Mouse (Mus musculus): Measurements from ENCODE around the gene Ripk3.

The Ripk3 gene

GRCm38 (mm10) chr14:55793946-55794345, 5.3 kb upstream of the Ripk3 start:
- peak in 1 of 2 experiments; percentile 34 for DNase-seq

- no peak for DNase-seq
These were observed 4.8 kb upstream of the Ripk3 start for GRCm38 (mm10) chr14:55793461-55793860.

- no peak for DNase-seq
These were observed 934 bp downstream of the Ripk3 start for GRCm38 (mm10) chr14:55787731-55788130.

GRCm38 (mm10) chr14:55785195-55785594, 3.5 kb downstream of the Ripk3 start:
- no peak for DNase-seq

GRCm38 (mm10) chr14:55783958-55784235, 4.8 kb downstream of the Ripk3 start, which contains the start of gene Adcy4:
Gene Adcy4 (minus strand): TSS chr14:55784095.
- peak in 1 of 2 experiments; percentile 48 for DNase-seq

- DNase-seq, result peak in 1 of 2 experiments; percentile 74
These were observed 5.3 kb downstream of the Ripk3 start for GRCm38 (mm10) chr14:55783171-55783957.

GRCm38 (mm10) chr14:55782361-55782960, 6.2 kb downstream of the Ripk3 start:
- DNase-seq, result no peak

DNA sequence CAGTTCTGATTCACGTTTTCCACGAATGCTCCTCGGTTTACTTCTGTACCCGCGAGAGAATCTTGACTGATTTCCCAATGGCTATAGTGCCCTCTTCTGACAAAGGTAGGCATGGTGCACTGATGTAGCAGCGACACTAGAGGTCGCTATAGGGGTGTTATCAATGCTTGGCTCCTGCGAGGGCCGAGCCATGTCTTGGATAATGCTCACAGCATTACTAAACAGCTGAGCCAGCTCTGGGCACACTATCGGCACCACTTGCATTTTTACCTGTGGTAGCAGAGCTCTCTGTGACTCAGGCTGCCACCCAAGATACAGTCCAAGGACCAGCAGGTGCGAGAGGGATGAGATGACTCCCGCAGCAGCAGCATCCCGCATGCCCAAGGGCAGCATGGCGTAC, 7.4 kb downstream of the Ripk3 start:
- DNase-seq, result peak; percentile 76 to 78

DNA sequence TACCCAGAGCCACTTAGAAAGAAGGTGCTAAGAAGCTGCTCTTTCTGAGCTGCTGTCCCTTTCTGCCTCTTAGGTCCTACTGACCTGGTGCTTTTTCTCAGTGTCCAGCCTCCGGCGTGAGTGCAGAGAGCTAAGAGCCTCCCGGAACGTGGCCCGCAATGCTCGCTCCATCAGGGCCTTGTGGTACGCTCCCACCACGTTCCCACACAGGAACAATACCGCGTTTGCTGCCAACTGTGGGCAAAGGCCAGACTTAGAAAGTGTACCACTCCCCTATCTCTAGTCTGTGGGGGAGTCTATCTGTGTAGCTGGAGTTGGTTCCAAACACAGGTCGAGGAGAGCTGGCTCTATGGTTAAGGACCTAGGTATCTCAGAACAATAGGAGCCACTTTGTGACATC, 7.9 kb downstream of the Ripk3 start:
- DNase-seq, result no peak

GRCm38 (mm10) chr14:55779656-55780055, 9.0 kb downstream of the Ripk3 start:
- DNase-seq, result no peak

DNA sequence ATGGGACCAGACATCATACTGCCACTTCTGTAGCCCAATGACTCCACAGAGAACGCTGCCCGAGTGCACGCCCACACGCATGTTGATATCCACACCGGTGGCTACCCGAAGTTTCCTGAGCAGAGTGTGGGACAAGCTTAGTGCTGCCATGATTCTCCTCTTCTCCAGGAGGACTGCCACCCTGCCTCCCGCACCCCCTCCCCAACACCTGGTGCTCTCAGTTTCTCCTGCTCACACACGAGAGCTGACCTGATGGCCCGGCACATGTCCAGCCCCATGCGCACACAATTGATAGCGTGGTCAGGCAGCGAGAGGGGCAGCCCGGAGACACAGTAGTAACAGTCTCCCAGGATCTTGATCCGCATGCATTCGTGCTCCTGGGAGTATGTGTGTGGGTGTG, 10.0 kb downstream of the Ripk3 start:
- no peak for DNase-seq

- no peak for DNase-seq
These were observed 10.9 kb downstream of the Ripk3 start for GRCm38 (mm10) chr14:55777806-55778205.

GRCm38 (mm10) chr14:55777176-55777575, 11.5 kb downstream of the Ripk3 start:
- DNase-seq, result no peak

GRCm38 (mm10) chr14:55776711-55777110, 12.0 kb downstream of the Ripk3 start:
- DNase-seq, result no peak

GRCm38 (mm10) chr14:55769087-55769703, 19.5 kb downstream of the Ripk3 start:
- no peak for DNase-seq

GRCm38 (mm10) chr14:55768555-55768954, 20.1 kb downstream of the Ripk3 start:
- no peak for DNase-seq

DNA sequence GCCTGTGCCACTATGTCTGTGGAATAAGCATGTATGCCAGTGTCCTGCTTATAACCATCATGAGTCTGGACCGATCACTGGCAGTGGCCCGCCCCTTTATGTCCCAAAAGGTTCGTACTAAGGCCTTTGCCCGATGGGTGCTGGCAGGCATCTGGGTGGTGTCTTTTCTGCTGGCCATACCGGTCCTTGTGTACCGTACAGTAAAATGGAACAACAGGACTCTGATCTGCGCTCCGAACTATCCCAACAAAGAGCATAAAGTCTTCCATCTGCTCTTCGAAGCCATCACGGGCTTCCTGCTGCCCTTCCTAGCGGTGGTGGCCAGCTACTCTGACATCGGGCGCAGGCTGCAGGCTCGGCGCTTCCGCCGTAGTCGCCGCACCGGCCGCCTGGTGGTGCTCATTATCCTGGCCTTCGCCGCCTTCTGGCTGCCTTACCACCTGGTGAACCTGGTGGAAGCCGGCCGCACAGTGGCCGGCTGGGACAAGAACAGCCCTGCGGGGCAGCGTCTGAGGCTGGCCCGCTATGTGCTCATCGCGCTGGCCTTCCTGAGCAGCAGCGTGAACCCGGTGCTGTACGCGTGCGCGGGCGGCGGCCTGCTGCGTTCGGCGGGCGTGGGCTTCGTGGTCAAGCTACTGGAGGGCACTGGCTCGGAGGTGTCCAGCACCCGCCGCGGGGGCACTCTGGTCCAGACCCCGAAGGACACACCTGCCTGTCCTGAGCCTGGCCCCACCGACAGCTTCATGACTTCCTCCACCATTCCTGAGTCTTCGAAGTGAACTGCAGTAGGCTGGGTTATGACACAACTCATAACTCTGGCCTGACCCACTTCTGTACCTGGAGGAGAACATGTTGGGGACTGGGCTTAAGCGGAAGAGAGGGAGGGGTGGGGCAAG, 20.9 kb downstream of the Ripk3 start:
- peak; percentile 81 to 88 for DNase-seq

GRCm38 (mm10) chr14:55765696-55766095, 23.0 kb downstream of the Ripk3 start, which contains the start of gene Ltb4r1:
Gene Ltb4r1 (plus strand): TSS chr14:55765962.
- DNase-seq, result no peak

DNA sequence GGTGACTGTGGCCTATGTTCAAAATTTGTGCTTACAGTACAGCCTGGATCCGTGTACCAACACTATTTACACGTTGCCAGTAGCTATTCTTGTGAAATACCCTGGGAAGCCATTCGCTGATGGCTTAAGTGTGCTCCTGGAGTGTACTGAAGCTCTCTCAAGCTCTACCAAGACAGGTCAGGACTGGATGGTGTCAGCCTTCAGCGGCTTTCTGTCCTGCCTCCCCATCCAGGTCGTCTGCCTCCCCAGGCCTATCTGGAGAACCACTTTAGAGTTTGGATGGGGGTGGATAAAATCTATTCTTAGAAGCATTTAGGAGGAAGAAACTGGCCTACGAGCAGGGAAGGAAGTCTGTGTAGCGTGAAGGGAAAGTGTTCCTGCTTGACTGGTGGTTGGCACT, 25.5 kb downstream of the Ripk3 start:
- no peak for DNase-seq

DNA sequence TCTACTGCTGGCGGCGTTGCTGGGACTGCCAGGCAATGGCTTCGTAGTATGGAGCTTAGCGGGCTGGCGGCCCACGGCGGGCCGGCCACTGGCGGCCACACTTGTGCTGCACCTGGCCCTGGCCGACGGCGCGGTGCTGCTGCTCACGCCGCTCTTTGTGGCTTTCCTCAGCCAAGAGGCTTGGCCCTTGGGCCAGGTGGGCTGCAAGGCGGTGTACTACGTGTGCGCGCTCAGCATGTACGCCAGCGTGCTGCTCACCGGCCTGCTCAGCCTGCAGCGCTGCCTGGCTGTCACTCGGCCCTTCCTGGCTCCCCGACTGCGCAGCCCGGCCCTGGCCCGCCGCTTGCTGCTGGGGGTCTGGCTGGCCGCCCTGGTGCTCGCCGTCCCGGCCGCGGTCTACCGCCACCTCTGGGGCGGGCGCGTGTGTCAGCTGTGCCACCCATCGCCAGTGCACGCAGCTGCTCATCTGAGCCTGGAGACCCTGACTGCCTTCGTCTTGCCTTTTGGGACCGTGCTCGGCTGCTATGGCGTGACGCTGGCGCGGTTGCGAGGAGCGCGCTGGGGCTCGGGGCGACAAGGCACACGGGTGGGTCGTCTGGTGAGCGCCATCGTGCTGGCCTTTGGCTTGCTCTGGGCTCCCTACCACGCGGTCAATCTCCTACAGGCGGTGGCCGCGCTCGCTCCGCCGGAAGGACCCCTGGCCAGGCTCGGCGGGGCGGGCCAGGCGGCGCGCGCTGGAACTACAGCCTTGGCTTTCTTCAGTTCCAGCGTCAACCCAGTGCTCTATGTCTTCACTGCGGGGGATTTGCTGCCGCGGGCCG, 26.5 kb downstream of the Ripk3 start:
- DNase-seq, result peak; percentile 39 to 71

DNA sequence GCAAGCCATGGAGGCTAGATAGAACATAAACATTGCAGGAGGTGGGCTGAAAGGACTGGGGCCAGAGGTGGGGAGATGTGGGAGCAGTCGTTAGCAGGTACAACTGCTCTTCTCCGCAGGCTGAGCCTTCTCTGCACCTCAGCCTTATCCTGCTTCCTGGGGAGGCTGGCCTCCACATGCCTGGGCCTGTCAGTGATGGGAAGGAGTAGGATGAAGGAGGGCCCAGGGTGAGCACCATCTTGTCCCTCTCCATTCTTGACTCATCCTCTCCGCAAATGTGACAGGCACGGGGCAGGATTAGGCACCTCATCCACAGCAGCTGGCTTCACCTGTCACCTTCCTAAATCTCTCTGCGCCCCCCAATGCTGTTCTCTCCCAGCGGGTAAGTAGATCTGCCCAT, 27.5 kb downstream of the Ripk3 start, which contains the start of gene Ltb4r2:
TSS of gene Ltb4r2 (plus strand) at position 266 of the 400 bp plus-strand sequence.
- no peak for DNase-seq

- DNase-seq, result peak; percentile 90 to 95
These were observed 28.5 kb downstream of the Ripk3 start for GRCm38 (mm10) chr14:55760156-55760555.
